Mouse (Mus musculus) bone marrow macrophage, adult 2 months (primary cell): ENCODE measurements around the gene Nt5m.

ENCODE experiments used
- CTCF ChIP-seq: IDR thresholded peaks from 2 replicates; pipeline ENCODE4 v1.5.1; 2012; ENCODE audit warnings: low read depth, mild to moderate bottlenecking, low read length, moderate library complexity
- POLR2A ChIP-seq: IDR thresholded peaks from 2 replicates; pipeline ENCODE4 v1.6.1; 2012; ENCODE audit warnings: mild to moderate bottlenecking, low read depth, low read length, borderline replicate concordance

DNA sequence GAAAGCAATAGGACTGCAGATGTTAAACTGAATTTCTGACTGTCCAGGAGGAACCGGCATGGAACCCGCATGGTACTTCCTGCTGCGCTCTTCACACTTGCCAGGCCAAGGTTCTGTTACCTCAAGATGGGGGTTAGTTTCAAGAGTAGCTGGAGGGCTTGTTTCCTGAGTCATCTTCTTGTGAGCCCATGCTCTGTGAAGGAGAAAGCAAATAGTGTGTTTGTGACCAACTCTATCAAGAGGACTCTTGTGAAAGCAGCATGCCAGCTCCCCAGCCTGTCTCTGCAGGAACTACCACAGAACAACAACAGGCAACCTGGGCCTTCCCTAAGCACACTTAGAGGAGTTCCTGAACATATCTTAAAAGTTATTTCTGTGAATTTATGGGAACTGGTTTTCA lies 21.3 kb upstream of the Nt5m start:
- TF ChIP-seq CTCF (no peak), POLR2A (no peak)
